Mouse (Mus musculus) layer of hippocampus, postnatal 25 days (tissue): Measurements from ENCODE around the gene Megf6. TPM values are rescaled to one million over a fixed set of nuclear protein-coding genes. Genes with fewer than 3 reads are reported as not detected.
A peak's percentile ranks its signal among the peaks of the same experiment; 100 is the strongest.

Source experiments
- DNase-seq, 2 experiments: peaks; one replicate each; pipeline ENCODE4 v3.0.0; 2022; ENCODE audit warnings: mixed read lengths in 2 of 2, low spot score in 1 of 2; ENCODE audit errors: extremely low spot score in 1 of 2
- total RNA-seq, 2 experiments: library from RNA; stranded (reverse); gene quantifications; 2 replicates each; pipeline ENCODE4 v1.2.3; 2021

Gene Megf6
- total RNA-seq, 2 experiments from 2014 or later: 4.9 to 5.6 TPM

GRCm38 (mm10) chr4:154209054-154209453, 38.5 kb downstream of the Megf6 start:
- DNase-seq: no peak

DNA sequence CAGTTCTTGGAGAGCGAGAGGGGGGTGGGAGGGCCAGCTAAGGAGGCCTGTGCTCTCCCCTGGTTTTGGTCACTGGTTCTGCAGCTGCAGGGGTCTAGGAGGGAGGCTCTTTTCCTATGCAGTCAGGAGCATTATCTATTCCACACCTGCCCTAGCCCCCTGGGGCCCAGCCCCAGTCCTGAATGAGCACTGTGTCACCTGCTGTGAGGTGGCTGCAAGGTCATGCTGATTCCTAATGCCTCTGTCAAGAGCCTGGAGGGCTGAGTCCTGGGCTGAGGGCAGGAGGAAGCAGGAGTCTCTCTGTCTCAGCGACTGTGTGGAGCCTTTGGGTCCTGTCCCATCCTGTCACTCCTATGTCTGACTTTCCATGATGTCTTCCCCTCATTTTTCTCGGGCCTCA, 39.3 kb downstream of the Megf6 start:
- no peak for DNase-seq

DNA sequence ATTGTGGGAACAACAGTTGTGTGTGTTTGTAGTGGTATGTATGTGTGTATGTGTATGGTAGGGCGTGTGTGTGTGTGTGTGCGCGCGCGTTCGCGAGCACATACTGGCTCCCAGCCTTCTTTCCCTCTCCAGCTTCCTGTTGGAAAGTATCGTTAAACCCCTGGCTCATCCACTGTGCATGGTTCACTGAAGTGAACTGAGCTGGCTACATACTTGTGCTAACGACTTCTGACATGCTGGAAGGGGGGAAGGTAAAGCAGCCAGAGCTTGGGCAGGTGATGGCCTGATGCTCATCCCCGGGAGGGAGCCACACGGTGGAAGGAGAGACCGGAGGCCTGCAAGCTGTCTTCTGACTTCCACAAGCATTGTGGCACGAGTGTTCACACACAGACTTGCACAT, 40.9 kb downstream of the Megf6 start:
- no peak for DNase-seq

- no peak for DNase-seq
These were observed 43.1 kb downstream of the Megf6 start for GRCm38 (mm10) chr4:154213586-154213985.

DNA sequence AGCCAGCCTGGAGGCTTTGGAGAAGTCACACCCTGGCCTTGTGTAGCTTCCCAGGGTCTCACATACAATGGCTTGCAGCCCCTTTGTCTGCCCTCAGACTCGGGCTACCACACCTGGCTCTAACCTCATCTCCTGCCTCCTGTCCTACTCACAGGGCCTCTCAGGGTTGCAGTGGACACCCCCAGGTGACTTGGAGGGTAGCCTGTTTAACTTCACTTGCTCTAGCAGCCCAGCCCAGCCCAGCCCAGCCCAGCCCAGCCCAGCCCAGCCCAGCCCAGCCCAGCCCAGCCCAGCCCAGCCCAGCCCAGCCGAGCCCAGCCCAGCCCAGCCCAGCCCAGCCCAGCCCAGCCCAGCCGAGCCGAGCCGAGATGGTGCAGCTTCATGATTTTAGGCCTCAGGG, 43.5 kb downstream of the Megf6 start:
- DNase-seq: no peak

GRCm38 (mm10) chr4:154217711-154218350, 47.3 kb downstream of the Megf6 start:
- DNase-seq: no peak

DNA sequence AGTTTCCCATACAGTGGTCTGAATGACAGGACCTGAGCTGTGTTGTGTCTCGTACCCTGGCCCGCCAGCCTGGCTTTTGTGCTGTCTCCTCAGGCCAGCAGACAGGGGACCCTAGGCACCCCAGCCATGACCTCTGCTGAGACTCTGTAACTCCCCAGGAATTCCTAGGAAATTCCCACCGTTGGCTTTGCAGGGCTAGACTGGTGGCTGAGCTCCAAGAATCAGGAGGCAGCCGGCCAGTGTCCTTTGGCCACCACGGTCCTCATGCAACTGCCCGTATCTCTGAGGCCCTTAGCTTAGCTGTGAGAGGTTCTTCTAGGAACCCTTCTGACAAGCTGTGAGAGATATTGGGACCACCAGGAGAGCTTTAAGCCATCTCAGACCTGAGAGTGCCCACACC, 52.2 kb downstream of the Megf6 start:
- DNase-seq: no peak

DNA sequence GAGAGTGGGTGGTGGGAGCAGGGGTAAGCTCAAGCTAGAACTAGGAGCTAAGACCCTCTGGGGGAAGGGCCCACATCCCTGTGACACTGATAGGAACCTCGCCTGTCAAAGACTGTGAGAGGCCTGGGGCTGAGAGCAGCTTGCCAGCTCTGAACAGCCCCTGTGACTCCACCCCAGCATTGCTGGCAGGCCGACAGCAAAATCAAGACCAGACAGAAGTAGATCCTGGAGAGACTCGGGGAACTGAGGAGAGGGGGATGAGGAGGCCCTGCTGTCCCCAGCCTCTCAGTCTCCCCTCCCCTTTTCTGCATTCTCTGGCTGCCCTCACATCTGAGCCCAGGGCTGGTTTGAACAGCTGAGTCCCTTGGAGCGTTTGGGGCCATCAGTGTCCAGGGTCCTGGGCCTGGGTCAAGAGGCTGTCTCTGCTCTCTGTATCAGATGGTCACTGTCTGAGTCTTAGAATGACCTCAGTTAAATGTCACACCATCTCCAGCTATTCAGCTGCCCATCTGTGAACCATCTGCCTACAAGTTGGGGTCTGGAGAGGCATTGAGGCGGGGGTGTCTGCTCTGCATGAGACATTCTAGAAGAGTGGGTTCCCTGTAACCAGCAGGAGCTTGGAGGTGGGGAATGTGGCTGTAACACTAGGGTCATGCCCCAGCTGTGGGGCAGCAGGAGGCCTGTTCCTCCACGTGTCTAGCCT, 53.9 kb downstream of the Megf6 start:
- no peak for DNase-seq

GRCm38 (mm10) chr4:154224970-154225309, 54.4 kb downstream of the Megf6 start:
- DNase-seq: no peak

- DNase-seq: no peak
These were observed 56.1 kb downstream of the Megf6 start for GRCm38 (mm10) chr4:154226678-154227077.

GRCm38 (mm10) chr4:154228336-154228735, 57.8 kb downstream of the Megf6 start:
- DNase-seq: no peak

DNA sequence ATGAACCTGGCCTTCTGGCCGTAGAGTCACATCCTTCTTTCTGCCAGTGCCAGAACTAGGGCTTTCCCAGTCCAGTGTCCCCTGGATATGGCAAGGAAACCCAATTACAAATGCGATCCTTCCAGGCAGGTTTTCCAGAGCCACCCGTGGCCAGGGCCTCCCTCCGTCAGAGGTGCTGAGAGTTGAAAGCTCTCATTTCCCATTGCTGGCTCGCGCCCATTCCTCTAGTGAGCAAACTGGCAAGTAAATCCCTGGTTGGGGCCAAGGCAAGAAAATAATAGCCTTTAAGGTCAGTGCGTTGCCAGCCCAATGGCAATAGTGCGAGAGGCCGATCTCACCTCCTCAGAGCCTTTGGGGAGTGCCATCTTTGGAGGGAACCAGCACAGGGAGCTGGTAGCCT, 59.0 kb downstream of the Megf6 start:
- no peak for DNase-seq

DNA sequence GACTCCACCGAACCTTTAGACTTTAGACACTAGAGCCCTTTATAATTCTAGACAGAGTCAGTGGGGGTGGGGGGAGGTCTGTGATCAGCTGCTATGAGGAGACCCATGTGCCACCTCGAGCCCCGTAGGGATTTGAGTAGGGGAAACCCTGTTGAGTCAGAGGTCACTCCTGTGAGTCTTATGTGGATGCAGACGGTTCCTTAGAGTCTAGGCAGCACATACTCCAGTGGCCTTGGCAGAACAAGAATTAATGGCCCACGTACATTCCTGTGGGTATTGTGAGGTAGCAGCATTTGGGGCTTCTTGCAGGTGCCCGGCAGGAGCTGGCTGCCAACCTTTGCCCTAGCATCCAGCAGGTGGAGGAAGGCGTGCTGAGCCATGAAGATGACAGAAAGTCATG, 60.9 kb downstream of the Megf6 start:
- no peak for DNase-seq

DNA sequence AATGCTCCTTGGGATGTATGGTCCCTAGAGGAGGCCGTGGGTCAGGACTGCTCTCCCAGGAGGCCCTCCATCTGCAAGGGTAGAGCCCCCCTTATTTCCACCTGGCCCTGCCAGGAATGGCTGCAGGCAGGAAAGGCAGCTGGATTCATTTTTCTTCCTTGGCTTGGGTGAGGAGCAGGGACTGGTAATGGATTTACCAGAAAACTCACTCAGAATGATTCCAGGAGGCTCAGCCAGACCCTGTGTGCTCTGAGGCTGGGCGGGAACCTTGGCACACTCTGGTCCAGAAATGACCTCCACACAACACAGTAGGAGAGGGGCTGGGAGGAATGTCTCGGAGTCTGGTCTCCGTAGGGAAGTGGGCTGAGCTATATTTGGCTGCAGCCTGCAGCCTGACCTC, 61.8 kb downstream of the Megf6 start:
- no peak for DNase-seq

DNA sequence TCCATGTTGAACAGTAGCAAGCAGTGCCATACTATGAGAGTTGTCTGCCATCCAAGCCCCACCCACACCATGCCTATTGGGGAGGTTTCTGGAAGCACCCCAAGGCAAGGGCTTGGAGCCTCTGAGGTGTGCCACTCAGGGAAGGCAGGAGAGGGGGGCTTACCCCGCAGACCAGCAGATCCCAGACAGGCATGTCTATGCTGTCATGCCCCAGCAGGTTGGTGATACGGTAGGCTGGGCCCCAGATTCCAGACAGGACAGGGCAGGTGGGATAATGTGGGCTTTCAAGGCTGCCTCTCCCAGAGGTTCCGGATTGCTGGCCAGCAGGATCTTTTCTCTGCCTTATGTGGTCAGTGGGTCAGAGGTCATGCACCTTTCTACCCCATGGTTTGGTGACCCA, 65.5 kb downstream of the Megf6 start:
- DNase-seq: no peak

GRCm38 (mm10) chr4:154236893-154237292, 66.4 kb downstream of the Megf6 start:
- no peak for DNase-seq

DNA sequence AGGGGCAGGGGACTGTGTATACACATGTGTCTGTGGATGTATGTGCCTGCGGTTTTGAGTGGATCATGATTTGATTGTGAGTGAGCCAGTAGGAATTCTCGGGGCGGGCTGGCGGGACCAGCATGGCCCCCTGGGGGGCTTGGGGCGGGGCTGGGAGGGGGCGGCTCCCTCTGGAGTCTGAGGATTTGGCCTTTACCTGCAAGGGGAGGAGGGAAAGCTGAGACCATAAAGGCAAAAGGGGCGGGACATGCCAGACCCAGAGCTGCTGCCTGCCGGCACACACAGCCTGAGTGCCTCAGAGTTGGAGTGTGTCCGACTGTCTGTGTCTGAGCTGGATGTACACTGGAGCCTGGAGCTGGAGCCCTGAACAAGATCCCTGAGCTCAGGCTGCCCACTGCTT, 66.8 kb downstream of the Megf6 start:
- no peak for DNase-seq

- no peak for DNase-seq
These were observed 68.7 kb downstream of the Megf6 start for GRCm38 (mm10) chr4:154239199-154239598.

DNA sequence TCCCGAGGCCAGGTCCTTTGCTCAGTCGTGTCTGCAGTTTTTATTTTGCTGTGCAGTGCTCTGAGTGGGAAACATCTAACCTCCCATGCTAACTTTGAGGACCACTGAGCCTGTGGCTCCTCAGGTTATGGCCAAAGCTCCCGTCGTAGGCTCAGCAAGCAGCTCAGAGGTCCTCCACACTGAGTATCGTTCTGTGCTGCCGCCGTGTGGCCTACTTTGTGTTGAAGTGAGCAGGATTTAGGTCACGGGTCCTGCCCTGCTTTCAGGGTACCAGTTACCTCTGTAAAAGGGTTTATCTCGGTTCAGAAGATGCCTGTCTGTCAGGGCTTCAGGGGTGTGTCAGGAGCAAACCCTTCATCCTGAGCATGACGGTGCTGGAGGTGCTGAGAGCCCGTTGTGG, 70.1 kb downstream of the Megf6 start:
- DNase-seq: no peak

DNA sequence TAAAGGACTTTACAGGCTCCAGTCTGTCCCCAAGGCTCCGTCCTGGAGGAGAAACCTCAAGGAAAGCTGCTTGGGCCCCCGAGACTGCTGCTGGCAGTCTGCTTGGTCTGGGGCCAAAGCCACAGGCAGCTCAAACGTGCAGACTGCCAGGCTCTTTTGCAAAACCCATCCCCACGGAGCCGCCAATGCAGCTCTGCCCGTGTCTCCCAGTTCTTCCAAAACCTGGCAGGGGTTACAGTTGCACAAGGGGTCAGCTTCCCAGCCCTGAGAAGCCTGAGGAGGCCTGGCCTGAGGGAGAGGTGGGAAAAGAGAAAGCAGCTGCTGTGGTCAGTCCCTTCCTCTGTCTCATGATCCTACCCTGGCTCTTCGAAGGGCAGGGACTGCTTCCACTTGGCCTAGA, 74.8 kb downstream of the Megf6 start:
- DNase-seq: no peak

DNA sequence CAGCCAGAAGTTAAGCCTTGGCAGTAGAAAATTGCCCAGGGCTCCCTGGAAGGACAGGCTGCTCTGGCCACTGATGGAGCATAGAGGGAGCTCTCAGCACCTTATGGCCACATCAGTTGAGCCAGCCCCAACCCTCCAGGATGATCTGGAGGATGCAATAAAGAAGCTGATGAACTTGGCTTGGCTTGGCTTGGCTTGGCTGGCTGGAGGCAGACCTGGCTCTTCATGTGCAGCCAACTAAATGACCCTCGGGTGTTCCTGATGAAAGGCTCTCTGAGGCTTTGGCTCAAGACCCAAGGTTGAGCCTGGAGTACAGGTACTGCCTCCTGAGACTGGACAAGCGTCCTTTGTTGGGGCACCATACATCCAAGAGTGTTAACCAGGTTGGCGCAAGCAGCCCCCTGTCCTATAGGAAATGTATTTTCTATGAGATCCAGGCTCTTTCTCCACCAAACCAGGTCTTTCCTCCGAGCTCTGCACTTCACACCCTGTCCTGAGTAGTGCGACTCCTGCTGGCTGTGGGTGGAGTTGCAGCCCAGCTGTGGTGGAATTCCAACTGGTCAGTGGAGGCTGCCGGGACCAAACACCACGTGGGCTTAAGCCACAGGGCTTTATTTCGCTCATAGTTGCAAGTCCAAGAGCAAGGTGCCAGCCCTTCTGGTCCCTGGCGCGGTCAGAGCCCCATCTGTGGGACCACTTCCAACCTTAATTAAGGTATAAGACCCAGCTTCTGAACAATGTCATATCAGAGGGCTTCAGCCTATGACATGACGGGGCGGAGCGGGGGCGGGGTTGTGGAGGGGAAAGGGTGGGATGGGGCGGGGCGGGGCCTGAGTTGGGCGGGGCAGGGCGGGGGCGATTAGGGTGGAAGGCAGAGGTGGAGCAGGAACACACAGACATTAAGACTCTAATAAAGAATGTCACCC, 75.8 kb downstream of the Megf6 start:
- DNase-seq: peak; percentile 31 to 74
